Mouse (Mus musculus) CH12.LX (cell line): ENCODE data around the gene Senp1. TPM values are rescaled to one million over a fixed set of nuclear protein-coding genes. Genes with fewer than 3 reads are reported as not detected.

ENCODE experiments used
- DNase-seq: peaks from one replicate; pipeline ENCODE4 v3.0.0-alpha.2; 2013; ENCODE audit errors: extremely low read depth
- H3K27ac ChIP-seq: 2 replicates; pipeline ENCODE4 v1.5.1; 2012; ENCODE audit warnings: low read depth, mild to moderate bottlenecking, control low read depth, moderate library complexity; ENCODE audit not compliant: insufficient read depth
- H3K27me3 ChIP-seq: replicated peaks from 2 replicates; pipeline ENCODE3; 2012; ENCODE audit warnings: inconsistent platforms
- H3K36me3 ChIP-seq, 2 experiments: replicated peaks in 1 of 2; 2 replicates each; pipeline versions ENCODE3 to v1.6.1; 2012; ENCODE audit warnings: inconsistent platforms in 1 of 2, low read length in 1 of 2, mild to moderate bottlenecking in 1 of 2, mixed read lengths in 1 of 2, moderate library complexity in 1 of 2; ENCODE audit not compliant: control insufficient read depth in 1 of 2, insufficient read depth in 1 of 2
- H3K4me1 ChIP-seq, 2 experiments: 2 replicates each; pipeline ENCODE4 v1.6.1; 2012; ENCODE audit warnings: inconsistent platforms in 1 of 2, moderate library complexity in 1 of 2; ENCODE audit not compliant: insufficient read depth in 2 of 2, control insufficient read depth in 1 of 2
- H3K4me2 ChIP-seq: 2 replicates; pipeline ENCODE4 v1.6.1; 2012; ENCODE audit warnings: low read depth, mild to moderate bottlenecking, control low read depth; ENCODE audit not compliant: poor library complexity, insufficient read depth, severe bottlenecking
- H3K4me3 ChIP-seq, 3 experiments: fragments of 150-350 bp in 1 of 3; sonication (generic) in 1 of 3; replicated peaks in 1 of 3; 2 replicates each; pipeline versions ENCODE3 to v1.5.1; 2011 to 2012; ENCODE audit warnings: low read depth in 2 of 3, low read length in 2 of 3, mild to moderate bottlenecking in 2 of 3, moderate library complexity in 2 of 3, control low read depth in 1 of 3, improper control_type of control experiment in 1 of 3, inconsistent platforms in 1 of 3, mixed read lengths in 1 of 3; ENCODE audit not compliant: poor library complexity in 1 of 3
- H3K79me2 ChIP-seq: replicated peaks from 2 replicates; pipeline ENCODE4 v1.6.1; 2012; ENCODE audit warnings: mild to moderate bottlenecking, moderate library complexity; ENCODE audit not compliant: control insufficient read depth, poor library complexity, insufficient read depth, severe bottlenecking; ENCODE audit errors: extremely low read depth
- H3K9ac ChIP-seq: 2 replicates; pipeline ENCODE4 v1.6.1; 2012; ENCODE audit warnings: low read depth, mild to moderate bottlenecking, control low read depth, moderate library complexity; ENCODE audit not compliant: insufficient read depth
- H3K9me3 ChIP-seq: replicated peaks from 2 replicates; pipeline ENCODE3; 2012; ENCODE audit warnings: low read length, inconsistent platforms, mixed read lengths
- BHLHE40 ChIP-seq: IDR thresholded peaks from 2 replicates; pipeline ENCODE4 v1.6.1; 2011; ENCODE audit warnings: mild to moderate bottlenecking, low read depth, low read length, improper control_type of control experiment
- CHD1 ChIP-seq: IDR thresholded peaks from 2 replicates; pipeline ENCODE4 v1.6.1; 2012; ENCODE audit warnings: low read depth, low read length, improper control_type of control experiment, inconsistent platforms
- CHD2 ChIP-seq: IDR thresholded peaks from 2 replicates; pipeline ENCODE4 v1.6.1; 2011; ENCODE audit warnings: low read length, improper control_type of control experiment
- CTCF ChIP-seq, 2 experiments: IDR thresholded peaks in 1 of 2; conservative IDR thresholded peaks in 1 of 2; 2 replicates each; pipeline ENCODE4 v1.5.1; 2011 to 2012; ENCODE audit warnings: low read depth in 2 of 2, low read length in 2 of 2, improper control_type of control experiment in 1 of 2, inconsistent platforms in 1 of 2, mild to moderate bottlenecking in 1 of 2, moderate library complexity in 1 of 2
- E2F4 ChIP-seq: IDR thresholded peaks from 2 replicates; pipeline ENCODE4 v1.6.1; 2011; ENCODE audit warnings: low read depth, low read length, improper control_type of control experiment; ENCODE audit not compliant: insufficient replicate concordance
- ELF1 ChIP-seq: IDR thresholded peaks from 2 replicates; pipeline ENCODE4 v1.6.1; 2014; ENCODE audit warnings: low read depth, mild to moderate bottlenecking, inconsistent platforms, low read length, improper control_type of control experiment
- JUN ChIP-seq: IDR thresholded peaks from 2 replicates; pipeline ENCODE4 v1.6.1; 2011; ENCODE audit warnings: low read depth, mild to moderate bottlenecking, low read length, improper control_type of control experiment, moderate library complexity; ENCODE audit not compliant: insufficient read depth
- JUND ChIP-seq: conservative IDR thresholded peaks from 2 replicates; pipeline ENCODE4 v1.6.1; 2011; ENCODE audit warnings: low read depth, low read length, improper control_type of control experiment
- KAT2A ChIP-seq: IDR thresholded peaks from 2 replicates; pipeline ENCODE4 v1.6.1; 2012; ENCODE audit warnings: low read length, improper control_type of control experiment, inconsistent platforms; ENCODE audit not compliant: insufficient replicate concordance
- MAX ChIP-seq: IDR thresholded peaks from 2 replicates; pipeline ENCODE4 v1.6.1; 2011; ENCODE audit warnings: low read length, improper control_type of control experiment
- MEF2A ChIP-seq: IDR thresholded peaks from 2 replicates; pipeline ENCODE4 v1.6.1; 2014; ENCODE audit warnings: low read depth, mild to moderate bottlenecking, inconsistent platforms, low read length, improper control_type of control experiment, borderline replicate concordance
- MXI1 ChIP-seq: IDR thresholded peaks from 2 replicates; pipeline ENCODE4 v1.6.1; 2011; ENCODE audit warnings: mild to moderate bottlenecking, low read depth, low read length, improper control_type of control experiment
- MYC ChIP-seq: IDR thresholded peaks from 2 replicates; pipeline ENCODE4 v1.6.1; 2011; ENCODE audit warnings: low read depth, mild to moderate bottlenecking, improper control_type of control experiment, low read length
- NELFE ChIP-seq: IDR thresholded peaks from 2 replicates; pipeline ENCODE4 v1.6.1; 2011; ENCODE audit warnings: low read depth, low read length, improper control_type of control experiment
- NRF1 ChIP-seq: IDR thresholded peaks from 2 replicates; pipeline ENCODE4 v1.6.1; 2014; ENCODE audit warnings: low read depth, mild to moderate bottlenecking, inconsistent platforms, low read length, improper control_type of control experiment, moderate library complexity
- PAX5 ChIP-seq: IDR thresholded peaks from 2 replicates; pipeline ENCODE4 v1.6.1; 2012; ENCODE audit warnings: low read length, inconsistent platforms, mixed read lengths
- POLR2A ChIP-seq: IDR thresholded peaks from 2 replicates; pipeline ENCODE4 v1.6.1; 2011; ENCODE audit warnings: low read depth, mild to moderate bottlenecking, improper control_type of control experiment, low read length
- POLR2AphosphoS2 ChIP-seq: IDR thresholded peaks from 2 replicates; pipeline ENCODE4 v1.6.1; 2011; ENCODE audit warnings: low read depth, low read length, improper control_type of control experiment
- RCOR1 ChIP-seq: conservative IDR thresholded peaks from 2 replicates; pipeline ENCODE4 v1.6.1; 2012; ENCODE audit warnings: low read depth, mild to moderate bottlenecking, inconsistent platforms, low read length, improper control_type of control experiment
- TCF12 ChIP-seq: IDR thresholded peaks from 2 replicates; pipeline ENCODE4 v1.6.1; 2014; ENCODE audit warnings: low read depth, mild to moderate bottlenecking, inconsistent platforms, low read length, improper control_type of control experiment
- UBTF ChIP-seq: IDR thresholded peaks from 2 replicates; pipeline ENCODE4 v1.6.1; 2012; ENCODE audit warnings: low read depth, mild to moderate bottlenecking, inconsistent platforms, low read length, improper control_type of control experiment, moderate library complexity
- USF1 ChIP-seq: IDR thresholded peaks from 2 replicates; pipeline ENCODE4 v1.6.1; 2014; ENCODE audit warnings: low read depth, mild to moderate bottlenecking, inconsistent platforms, low read length, improper control_type of control experiment
- ZNF384 ChIP-seq: IDR thresholded peaks from 2 replicates; pipeline ENCODE4 v1.6.1; 2012; ENCODE audit warnings: low read depth, low read length, improper control_type of control experiment, inconsistent platforms
- dilution Hi-C: fragments of 300-500 bp; cut with MboI; formaldehyde crosslinking; loops from 2 replicates; pipeline ENCODE4 v1.14.3; 2020; ENCODE audit warnings: low sequenced_read_pairs; ENCODE audit not compliant: extremely low pct_unique_long_range_greater_than_20kb, extremely low pct_ligation_motif_present
- in situ Hi-C: fragments of 300-500 bp; cut with MboI; formaldehyde crosslinking; loops from 3 replicates; pipeline ENCODE4 v1.14.3; 2019; ENCODE audit warnings: low sequenced_read_pairs, low pct_ligation_motif_present, low pct_unique_long_range_greater_than_20kb, mixed read lengths
- polyA plus RNA-seq: library from polyadenylated mRNA; unstranded; fragments of >175 nt; gene quantifications from 2 replicates; pipeline ENCODE4 v1.2.1, GENCODE M21; 2012; ENCODE audit warnings: low read depth; ENCODE audit not compliant: insufficient read length
- total RNA-seq, 2 experiments: library from RNA; depleted of rRNA; stranded (reverse); fragments of 300-350 nt in 1 of 2; fragments of >200 nt in 1 of 2; gene quantifications; 2 replicates each; pipeline ENCODE4 v1.2.3; 2012 to 2014

Gene Senp1
- total and polyA plus RNA-seq, 3 experiments = 14.9 to 38.5 (median 23.3) TPM

- TF ChIP-seq BHLHE40 (0 out of 2 replicates have a peak, but pooled peaks have one; percentile 20), JUN (no peak), USF1 (no peak), MYC (no peak), MAX (0 out of 2 replicates have a peak, but pooled peaks have one; percentile 59), KAT2A (no peak), ZNF384 (no peak), RCOR1 (no peak), JUND (no peak), TCF12 (peak; percentile 50; the same call in 1 of the 2 replicates), MEF2A (no peak), POLR2AphosphoS2 (no peak), CTCF (conservative IDR thresholded peaks at IDR 0.05 in 1 of 2, IDR thresholded peaks at IDR 0.05 in 1 of 2; ENCODE audit: low read depth in 2 of 2, low read length in 2 of 2) (no peak), POLR2A (peak; percentile 63)
Measured at GRCm38 (mm10) chr15:97992712-97993286, 100.7 kb downstream of the Senp1 start (continued).

DNA sequence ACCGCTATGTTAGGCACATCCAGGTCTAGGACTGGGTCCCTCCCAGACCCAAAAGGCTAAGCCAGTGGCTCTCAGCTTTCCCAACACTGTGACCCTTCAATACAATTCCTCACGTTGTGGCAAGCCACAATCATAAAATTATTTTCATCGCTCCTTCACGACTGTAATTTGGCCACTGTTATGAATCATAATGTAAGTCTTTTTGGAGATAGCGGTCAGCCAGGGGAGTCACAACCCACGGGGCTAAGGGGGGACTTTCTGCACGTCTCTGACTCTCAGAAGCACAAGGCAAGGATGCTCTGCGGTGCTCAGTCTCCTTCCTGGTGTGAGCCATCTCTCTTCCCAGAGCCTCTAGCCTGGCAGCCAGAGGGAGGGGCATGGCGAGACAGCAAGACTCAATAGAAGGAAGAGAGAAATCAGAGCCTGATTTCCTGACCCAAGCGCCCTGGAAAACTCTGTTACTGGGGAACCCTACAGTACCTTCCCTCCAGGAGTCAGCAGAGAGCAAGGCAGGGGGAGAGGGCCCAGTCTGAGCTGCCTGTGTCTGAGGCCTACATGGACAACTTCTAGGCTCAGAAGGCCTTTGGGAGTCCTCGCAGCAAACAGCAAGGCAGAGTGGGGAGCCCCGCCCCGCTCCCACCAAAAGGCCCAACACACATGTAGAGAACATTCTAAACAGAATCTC lies 101.4 kb downstream of the Senp1 start:
- Histone ChIP-seq H3K36me3 (no peaks in the 10 kb centered on the region), H3K79me2 (no peaks in the 10 kb centered on the region), H3K9me3 (no peaks in the 10 kb centered on the region), H3K4me2 (no peak overlapping the region), H3K27me3 (peaks cover 63% of the 10 kb centered on the region), H3K27ac (no peak overlapping the region), H3K4me3 (no peak overlapping the region), H3K4me1 (peaks cover 5 to 23% of the 10 kb centered on the region in 2 experiments), H3K9ac (0 out of 2 replicates have a peak overlapping the region, but pooled peaks have one; percentile 3)
- DNase-seq = no peak
- dilution Hi-C loops = no loop called here
- TF ChIP-seq PAX5 = no peak
- peak in 1 of 2 experiments; percentile 24; a peak in 2 of 4 replicates for TF ChIP-seq CTCF (conservative IDR thresholded peaks at IDR 0.05 in 1 of 2, IDR thresholded peaks at IDR 0.05 in 1 of 2; ENCODE audit: low read depth in 2 of 2, low read length in 2 of 2)
- no peak for TF ChIP-seq E2F4
- in situ Hi-C loops = no loop called here

DNA sequence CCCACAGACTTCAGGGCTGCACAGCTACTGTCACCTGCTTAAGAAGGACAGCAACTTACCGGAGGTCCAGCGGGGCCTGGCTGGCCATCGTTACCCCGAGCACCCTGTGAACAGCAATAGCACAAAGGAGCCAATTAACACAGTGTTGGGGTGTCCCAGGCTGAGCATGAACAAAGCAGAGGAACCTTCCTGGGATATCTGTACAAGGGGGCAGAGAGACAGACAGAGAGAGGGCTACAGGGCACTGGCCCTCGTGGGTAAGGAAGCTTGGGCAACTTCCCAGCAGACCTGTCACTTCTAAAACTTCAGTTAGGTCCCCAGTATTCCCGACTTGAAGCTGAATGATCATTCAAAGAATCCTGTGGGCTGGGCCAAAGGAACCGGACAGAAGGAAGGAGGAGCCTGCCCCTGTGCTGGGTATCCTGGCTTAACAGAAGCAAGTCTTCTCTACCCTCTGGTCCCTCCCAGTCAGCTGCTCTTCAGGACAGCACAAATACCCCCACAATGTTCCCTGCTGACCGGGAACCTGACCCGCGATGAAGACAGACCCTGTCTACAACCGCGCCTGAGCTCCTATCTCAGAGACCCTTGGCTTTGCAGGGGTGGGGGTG lies 102.2 kb downstream of the Senp1 start:
- Histone ChIP-seq H3K9ac (no peak overlapping the region), H3K36me3 (no peaks in the 10 kb centered on the region), H3K4me2 (no peak overlapping the region), H3K79me2 (no peaks in the 10 kb centered on the region), H3K27ac (no peak overlapping the region), H3K9me3 (no peaks in the 10 kb centered on the region), H3K4me1 (peaks cover 5 to 23% of the 10 kb centered on the region in 2 experiments), H3K4me3 (no peak overlapping the region), H3K27me3 (peaks cover 64% of the 10 kb centered on the region)
- no peak for DNase-seq
- TF ChIP-seq NELFE (no peak), UBTF (no peak), MEF2A (no peak), CHD1 (no peak), ELF1 (no peak), JUN (no peak), NRF1 (no peak), CHD2 (no peak), PAX5 (no peak), MXI1 (no peak)
- in situ Hi-C loops (no loop called here), dilution Hi-C loops (no loop called here)
